Mouse (Mus musculus) monocyte, adult 2 months (primary cell): Measurements from ENCODE around the gene Gast.
A peak's percentile ranks its signal among the peaks of the same experiment; 100 is the strongest.
"Not testable (repeated sequence)": the region's sequence is repeated elsewhere in the genome, so short reads cannot be mapped to it uniquely, and the experiment has no call there.

ENCODE experiments used
- DNase-seq, 2 experiments: peaks; one replicate each; pipeline ENCODE4 v3.0.0; 2022; ENCODE audit warnings: low spot score in 2 of 2, low read depth in 1 of 2

Gene Gast

GRCm38 (mm10) chr11:100360175-100360574, 26.0 kb downstream of the Gast start:
- no peak for DNase-seq

- not testable (repeated sequence) for DNase-seq
Observed at GRCm38 (mm10) chr11:100361059-100361458, 26.9 kb downstream of the Gast start.

DNA sequence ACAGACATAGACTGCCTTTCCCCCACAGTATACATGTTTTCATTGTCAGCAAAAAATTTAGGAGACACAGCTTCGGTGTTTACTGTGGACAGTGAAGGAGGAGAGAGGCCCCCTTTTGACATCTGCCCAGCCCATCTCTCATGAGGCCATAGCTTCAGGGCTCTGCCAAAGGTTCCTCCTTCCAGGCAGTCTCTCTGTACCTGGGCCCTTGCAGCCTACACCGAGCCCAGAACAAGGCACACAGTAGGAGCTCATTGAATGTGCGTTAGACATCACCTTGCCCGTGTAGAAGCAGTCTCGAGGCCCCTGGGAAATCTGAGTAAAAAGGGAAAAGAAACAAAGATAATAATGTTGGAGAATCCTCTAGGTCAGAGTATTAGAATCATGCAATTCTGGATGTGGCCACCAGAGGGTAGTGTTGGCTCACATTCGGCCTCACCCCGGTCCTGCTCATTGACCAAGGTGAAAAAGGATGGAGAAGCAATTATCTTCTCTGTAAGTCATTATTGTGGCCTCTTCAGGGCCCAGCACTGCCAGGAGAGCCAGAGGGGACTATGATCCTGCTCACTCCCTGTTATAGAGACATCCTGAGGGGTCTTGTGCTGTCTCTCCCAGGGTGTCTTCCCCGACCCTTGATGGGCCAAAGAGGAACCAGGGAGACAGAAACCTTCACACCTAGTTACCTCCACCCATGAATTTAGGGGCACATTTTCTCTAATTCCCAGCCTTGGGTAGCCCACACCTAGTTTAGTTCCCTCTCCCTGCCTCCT, 28.2 kb downstream of the Gast start:
- DNase-seq: peak in 1 of 2 experiments; percentile 65

GRCm38 (mm10) chr11:100362979-100363562, 28.9 kb downstream of the Gast start:
- peak in 1 of 2 experiments; percentile 41 for DNase-seq

DNA sequence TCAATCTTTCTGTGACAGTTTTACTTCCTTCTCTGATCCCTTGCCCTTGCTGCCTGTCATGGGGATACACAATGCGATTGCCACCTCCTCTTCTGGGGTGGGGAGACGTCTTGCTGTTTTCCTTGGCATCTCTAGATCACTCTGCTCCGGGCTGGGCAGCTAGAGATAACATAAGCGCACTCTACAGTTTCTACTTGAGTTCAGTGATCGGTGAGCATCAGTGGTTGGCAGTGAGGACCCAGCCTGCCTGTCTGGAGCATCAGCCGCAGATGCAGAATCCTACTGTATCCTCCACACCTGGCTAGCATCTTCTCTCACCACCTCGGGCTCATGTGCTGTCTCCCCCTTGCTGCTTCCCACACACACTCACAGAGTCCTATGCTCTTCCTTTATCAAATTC, 34.9 kb downstream of the Gast start:
- DNase-seq: no peak

- no peak for DNase-seq
Observed at GRCm38 (mm10) chr11:100369822-100370221, 35.6 kb downstream of the Gast start.

- DNase-seq: no peak
Observed at GRCm38 (mm10) chr11:100371981-100372558, 37.9 kb downstream of the Gast start.

DNA sequence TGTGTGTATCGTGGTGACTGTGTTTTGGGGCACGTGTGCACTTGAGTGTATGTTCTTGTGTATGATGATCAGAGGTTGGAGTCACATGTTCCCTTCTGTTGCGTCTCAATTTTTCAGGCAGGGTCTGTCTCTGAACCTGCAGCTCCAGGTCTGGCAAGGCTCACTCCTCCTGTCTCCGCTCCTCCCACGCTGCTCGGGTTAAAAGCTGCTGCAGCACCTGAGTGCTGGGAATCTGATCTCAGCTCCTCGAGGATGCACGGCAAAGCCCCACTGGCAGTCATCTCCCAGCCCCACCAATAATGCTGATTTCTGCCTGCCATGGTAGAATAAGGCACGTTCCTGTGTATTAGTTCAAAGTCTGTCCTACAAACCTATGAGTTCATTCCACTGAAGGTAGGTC, 40.9 kb downstream of the Gast start:
- no peak for DNase-seq

DNA sequence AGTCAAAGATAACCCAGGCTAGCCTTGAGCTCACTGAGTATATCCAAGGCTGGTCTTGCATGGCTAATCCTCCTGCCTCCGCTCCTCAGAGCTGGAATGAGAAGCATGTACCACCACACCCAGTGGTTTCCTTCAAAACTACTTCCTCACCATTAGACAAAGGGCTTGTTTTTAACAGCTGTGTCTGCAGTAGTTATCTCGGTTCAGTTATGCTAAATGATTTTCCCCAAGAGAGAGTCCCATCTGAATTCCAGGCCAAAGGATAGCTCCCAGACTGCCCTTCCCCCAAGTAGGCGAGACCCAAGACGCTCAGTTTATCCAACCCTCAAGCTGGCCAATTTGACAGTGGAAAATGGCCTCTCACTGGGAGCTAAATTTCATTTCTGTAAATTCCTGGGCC, 41.8 kb downstream of the Gast start:
- no peak for DNase-seq

GRCm38 (mm10) chr11:100376746-100377389, 42.7 kb downstream of the Gast start:
- DNase-seq: no peak

DNA sequence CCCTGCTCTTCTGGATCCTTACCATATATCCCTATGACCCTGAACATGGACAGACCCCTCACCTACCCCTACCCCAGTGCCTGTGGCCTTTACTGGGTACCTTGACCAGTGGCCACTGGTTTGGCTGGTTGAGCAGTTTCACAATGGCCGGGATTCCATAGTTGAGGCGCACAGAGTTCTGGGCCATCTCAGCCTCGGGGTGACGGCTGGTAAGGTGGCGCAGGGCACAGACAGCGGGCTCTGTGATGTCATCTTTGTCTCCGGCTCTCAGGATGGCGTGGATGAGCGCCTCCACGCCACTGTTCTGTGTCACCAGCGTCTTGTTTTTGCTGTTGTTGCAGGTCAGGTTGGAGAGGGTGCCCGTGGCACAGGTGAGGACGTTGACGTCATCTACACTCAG, 43.8 kb downstream of the Gast start:
- DNase-seq: no peak

DNA sequence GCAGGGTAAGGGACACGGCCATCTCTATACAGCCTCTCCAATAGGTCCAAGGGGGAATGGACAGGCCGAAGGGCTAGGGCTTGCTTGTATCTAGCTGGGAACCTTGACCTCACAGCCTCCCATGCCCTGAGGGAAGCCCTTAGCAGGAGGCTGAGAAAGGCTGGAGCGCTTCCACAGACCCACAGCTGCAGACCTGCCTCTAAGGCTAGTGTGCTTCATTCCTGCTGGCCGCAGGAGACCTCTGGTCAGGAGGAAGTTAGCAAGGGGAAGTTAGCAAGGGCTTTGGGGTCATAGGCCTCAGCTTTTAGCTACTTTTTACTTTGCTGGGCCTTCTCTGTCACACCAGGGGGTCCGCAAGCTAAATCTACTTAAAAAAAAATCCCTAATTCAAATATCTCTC, 44.2 kb downstream of the Gast start:
- no peak for DNase-seq

DNA sequence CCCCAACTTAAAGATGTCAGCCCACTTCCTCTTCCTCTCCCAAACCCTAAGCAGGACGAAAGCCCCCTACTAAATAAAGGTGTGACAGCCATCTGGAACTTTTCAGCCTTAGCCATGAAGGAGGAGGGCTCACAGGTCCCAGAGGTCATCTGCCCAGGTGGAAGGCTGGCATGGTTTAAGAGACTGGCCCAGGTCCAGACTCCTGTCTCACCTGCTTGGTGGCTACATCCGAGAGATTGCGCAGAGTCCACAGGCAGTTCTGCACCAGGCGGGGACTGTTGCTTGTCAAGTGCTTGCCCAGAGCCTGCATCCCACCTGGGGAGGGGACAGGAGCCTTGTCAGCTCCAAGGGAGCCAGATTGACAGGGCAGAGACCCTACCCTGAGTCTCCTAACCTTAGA, 45.1 kb downstream of the Gast start:
- no peak for DNase-seq

GRCm38 (mm10) chr11:100382682-100383081, 48.5 kb downstream of the Gast start:
- DNase-seq: no peak

GRCm38 (mm10) chr11:100385016-100385415, 50.8 kb downstream of the Gast start:
- DNase-seq: no peak

- no peak for DNase-seq
Observed at GRCm38 (mm10) chr11:100386586-100386985, 52.4 kb downstream of the Gast start.
